Comparison of ENCODE assay signal across 13 mouse cellular contexts in the genomic region with DNA sequence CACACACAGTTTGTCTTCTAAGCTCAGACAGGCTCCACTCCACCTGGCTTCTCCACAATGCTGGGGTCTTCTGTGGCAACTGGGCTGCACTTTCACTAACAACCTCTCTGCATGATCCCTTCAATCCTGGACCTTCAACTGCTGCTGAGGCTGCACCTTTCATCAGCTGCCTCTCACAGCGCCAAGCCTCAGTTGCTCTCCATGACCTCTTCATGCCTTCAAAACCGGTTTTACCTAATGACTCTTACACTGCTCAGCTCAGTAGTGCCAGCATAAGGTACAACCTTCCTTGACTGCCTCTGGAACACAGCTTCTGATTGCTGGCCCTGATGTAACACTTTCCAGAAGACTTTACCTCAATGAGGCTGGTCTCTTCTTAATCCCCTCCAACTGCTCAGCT. TPM values are rescaled to one million over a fixed set of nuclear protein-coding genes. Genes with fewer than 3 reads are reported as not detected.
"Had no signal": no experiment of that assay in that cellular context is flagged by ENCODE, and none has a peak within 500 bp of the region (broad histone marks: within the 10 kb centered on the region; RNA-seq: fewer than 3 reads in every experiment).

No protein-coding gene starts in this region.

- H3K4me2 ChIP-seq: hindbrain, embryonic 13.5 days; limb, embryonic 12.5 days; neural tube, embryonic 15.5 days had no signal

- DNase-seq: midbrain, embryonic 14.5 days; right cerebral cortex, postnatal 4 days; thymus, adult 18-20 months; thymus, postnatal 14 days had no signal

- H3K4me3 ChIP-seq: hindbrain, embryonic 13.5 days; layer of hippocampus, adult 2 months; limb, embryonic 12.5 days; midbrain, embryonic 10.5 days; myocyte; neural tube, embryonic 15.5 days had no signal

- H3K9me3 ChIP-seq: hindbrain, embryonic 13.5 days; limb, embryonic 12.5 days; midbrain, embryonic 10.5 days; neural tube, embryonic 15.5 days had no signal

- H3K9ac ChIP-seq: hindbrain, embryonic 13.5 days; limb, embryonic 12.5 days; liver, embryonic 14.5 days; neural tube, embryonic 15.5 days had no signal

- ATAC-seq: hindbrain, postnatal 0 days had no signal

- H3K4me1 ChIP-seq: hindbrain, embryonic 13.5 days; limb, embryonic 12.5 days; midbrain, embryonic 10.5 days; neural tube, embryonic 15.5 days had no signal

- H3K27me3 ChIP-seq: hindbrain, embryonic 13.5 days; limb, embryonic 12.5 days; neural tube, embryonic 15.5 days had no signal

- H3K27ac ChIP-seq: hindbrain, embryonic 13.5 days; hindbrain, postnatal 0 days; layer of hippocampus, adult 2 months; limb, embryonic 12.5 days; liver, embryonic 14.5 days; midbrain, embryonic 10.5 days; neural tube, embryonic 15.5 days had no signal

RNA-seq across cellular contexts. Expression of a gene that starts 13.9 kb away (rescaled TPM):
- polyA plus RNA-seq: liver, adult 2 months had no signal

RNA-seq across cellular contexts. Expression of a gene that starts 22.6 kb away (rescaled TPM):
- polyA plus RNA-seq: liver, adult 2 months; midbrain, embryonic 14.5 days had no signal
